Mouse (Mus musculus): ENCODE measurements around the gene Crocc2. TPM values are rescaled to one million over a fixed set of nuclear protein-coding genes. Genes with fewer than 3 reads are reported as not detected.

Crocc2 gene
- total RNA-seq, 2 experiments from 2014 or later, result not detected

DNA sequence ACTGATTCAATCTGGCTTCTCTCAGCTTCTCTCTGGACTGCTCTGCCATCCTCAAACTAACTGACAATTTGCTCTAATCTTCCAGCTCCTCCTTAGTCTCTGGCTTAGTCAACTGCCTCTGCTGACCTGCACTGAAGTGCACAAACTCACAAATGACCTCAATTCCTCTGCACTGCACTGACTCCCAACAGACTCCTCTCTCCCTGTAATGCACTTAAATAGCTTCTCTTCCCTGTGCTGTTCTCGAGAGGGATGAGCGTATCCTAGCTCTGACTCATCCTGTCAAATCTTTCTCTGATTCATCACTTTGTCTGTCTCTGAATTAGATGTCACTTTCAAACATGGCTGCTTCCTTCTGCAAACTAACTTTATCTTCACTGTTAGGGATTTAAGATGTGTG lies 99.7 kb downstream of the Crocc2 start:
- no peak for ATAC-seq (replicated peaks; ENCODE audit: poor library complexity)

DNA sequence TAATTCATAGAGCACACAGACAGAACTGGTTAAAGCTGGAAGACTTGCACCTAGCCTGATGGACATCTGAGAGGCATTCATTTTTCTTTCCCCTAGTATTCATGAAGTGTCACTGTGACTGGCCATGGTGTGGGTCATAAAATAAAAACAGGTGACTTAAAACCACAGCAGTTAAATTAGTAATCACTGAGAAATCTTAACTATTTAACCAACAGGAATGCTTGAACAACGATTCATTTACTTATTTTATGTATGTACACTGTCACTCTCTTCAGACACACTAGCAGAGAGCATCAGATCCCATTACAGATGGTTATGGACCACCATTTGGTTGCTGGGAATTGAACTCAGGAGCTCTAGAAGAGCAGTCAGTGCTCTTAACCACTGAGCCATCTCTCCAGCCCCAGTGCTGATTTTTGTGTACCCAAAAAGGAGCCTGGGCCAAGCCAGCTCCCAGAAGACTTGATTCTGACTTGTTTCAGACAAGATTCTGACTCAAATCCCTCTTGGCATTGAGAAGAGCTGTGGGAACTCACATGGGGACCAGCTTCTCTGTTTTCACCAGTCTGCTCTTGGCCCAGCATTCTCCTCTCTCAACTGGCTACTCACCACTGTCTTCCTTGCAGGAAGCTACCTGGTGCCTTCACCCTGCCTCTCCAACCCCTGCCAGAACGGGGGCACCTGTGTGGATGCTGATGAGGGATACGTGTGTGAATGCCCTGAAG lies 102.2 kb downstream of the Crocc2 start:
- ATAC-seq (replicated peaks; ENCODE audit: poor library complexity), result no peak

DNA sequence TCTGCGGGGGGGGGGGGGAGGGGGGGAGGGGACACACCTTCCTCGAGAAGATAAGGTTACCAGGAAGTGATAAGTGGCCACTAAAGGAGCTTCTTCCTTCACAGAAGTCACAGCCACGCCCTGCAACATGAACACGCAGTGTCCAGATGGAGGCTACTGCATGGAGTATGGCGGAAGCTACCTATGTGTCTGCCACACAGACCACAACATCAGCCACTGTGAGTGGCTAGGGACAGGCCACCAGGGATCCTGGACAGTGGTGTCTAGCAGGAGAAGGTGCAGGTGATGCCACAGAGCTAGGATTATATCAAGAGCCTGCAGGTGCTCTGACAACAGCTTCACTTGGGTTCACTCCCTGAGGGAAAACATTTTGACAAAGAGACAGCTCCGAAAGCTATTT lies 103.2 kb downstream of the Crocc2 start:
- ATAC-seq (replicated peaks; ENCODE audit: poor library complexity), result no peak

DNA sequence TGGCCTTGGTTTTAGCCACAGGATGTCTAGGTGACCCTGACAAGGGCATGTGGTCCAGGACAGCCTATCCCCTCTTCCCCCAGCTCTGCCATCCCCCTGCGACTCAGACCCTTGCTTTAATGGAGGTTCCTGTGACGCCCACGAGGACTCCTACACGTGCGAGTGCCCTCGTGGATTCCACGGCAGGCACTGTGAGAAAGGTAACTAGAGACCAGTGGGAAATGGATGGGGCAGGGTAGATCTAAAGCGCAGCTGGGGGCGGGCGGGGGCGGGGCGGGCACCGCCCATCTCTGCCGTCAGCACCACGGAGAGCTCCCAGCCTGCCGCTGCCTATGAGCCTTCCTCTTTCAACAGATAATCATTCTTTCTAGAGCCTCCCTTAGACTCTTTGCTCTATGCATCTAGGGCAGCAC lies 103.9 kb downstream of the Crocc2 start:
- ATAC-seq (replicated peaks; ENCODE audit: poor library complexity), result peak; percentile 97

DNA sequence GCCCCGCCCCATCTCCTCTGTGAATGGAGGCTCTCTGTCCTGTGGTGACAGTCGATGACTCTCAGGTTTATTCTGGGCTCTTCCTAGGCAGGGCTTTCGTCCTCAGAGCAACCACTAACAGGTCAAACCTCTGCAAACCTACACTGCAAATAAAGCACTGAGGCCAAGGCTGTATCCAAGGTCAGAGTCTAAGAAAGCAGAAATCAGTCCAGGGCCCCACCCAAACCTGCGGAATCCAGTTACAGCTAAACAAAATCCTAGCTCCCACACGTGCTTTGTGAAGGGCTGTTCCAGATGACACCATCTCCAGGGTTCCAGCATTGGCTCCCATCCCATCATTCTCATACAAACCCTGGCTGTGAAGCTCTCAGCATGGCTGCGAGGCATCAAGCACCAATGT lies 107.0 kb downstream of the Crocc2 start:
- no peak for ATAC-seq (replicated peaks; ENCODE audit: poor library complexity)

DNA sequence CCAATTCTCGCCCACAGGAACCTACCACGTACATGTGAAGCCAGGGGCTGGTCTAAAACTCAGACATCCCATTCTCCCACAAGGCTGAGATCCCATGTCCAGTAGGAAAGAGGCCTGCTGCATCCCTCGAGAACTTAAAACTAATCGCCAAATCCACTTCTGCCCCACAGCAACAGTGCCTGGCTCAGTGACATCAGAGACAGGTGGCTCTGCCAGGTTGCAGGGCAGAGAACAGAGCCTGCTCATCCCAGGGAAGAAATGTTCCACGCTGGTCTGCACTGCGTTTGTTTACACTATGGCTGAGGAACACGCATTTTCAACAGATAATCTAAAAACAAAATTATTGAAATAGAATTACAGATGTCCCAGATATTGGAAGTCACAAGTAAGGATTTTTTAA lies 108.5 kb downstream of the Crocc2 start:
- ATAC-seq (replicated peaks; ENCODE audit: poor library complexity), result no peak

Other genes with a start within 250 kb of the Crocc2 start
- gene Capn10, start 234.3 kb upstream of the Crocc2 start, total RNA-seq (2015), result 4.4 and 6.9 TPM in 2 replicates
- 8.2 and 9.2 TPM in 2 replicates for gene Capn10, start 234.3 kb upstream of the Crocc2 start, total RNA-seq (2017)
- 1.1 TPM in 2 replicates for gene Gpr35, start 217.9 kb upstream of the Crocc2 start, total RNA-seq (2015)
- 0.74 and 1.6 TPM in 2 replicates for gene Gpr35, start 217.9 kb upstream of the Crocc2 start, total RNA-seq (2017)
- not detected in 2 replicates for gene Aqp12, start 162.4 kb upstream of the Crocc2 start, total RNA-seq (2015)
- gene Aqp12, start 162.4 kb upstream of the Crocc2 start, total RNA-seq (2017), result not detected in 2 replicates
- 0.05 TPM in 1 of 2 replicates, not detected in the other for gene Kif1a, start 66.8 kb upstream of the Crocc2 start, total RNA-seq (2015)
- gene Kif1a, start 66.8 kb upstream of the Crocc2 start, total RNA-seq (2017), result not detected in 2 replicates
- not detected in 2 replicates for gene Agxt, start 33.5 kb upstream of the Crocc2 start, total RNA-seq (2015)
- not detected in 2 replicates for gene Agxt, start 33.5 kb upstream of the Crocc2 start, total RNA-seq (2017)
- not detected in 2 replicates for gene 2310007B03Rik, start 7.8 kb upstream of the Crocc2 start, total RNA-seq (2015)
- not detected in 2 replicates for gene 2310007B03Rik, start 7.8 kb upstream of the Crocc2 start, total RNA-seq (2017)
- gene Sned1, start 67.1 kb downstream of the Crocc2 start, total RNA-seq (2015), result 0.44 and 3.2 TPM in 2 replicates
- 0.14 and 0.17 TPM in 2 replicates for gene Sned1, start 67.1 kb downstream of the Crocc2 start, total RNA-seq (2017)
- gene Mterf4, start 137.2 kb downstream of the Crocc2 start, total RNA-seq (2015), result 11.3 and 13.1 TPM in 2 replicates
- gene Mterf4, start 137.2 kb downstream of the Crocc2 start, total RNA-seq (2017), result 24.4 and 27.6 TPM in 2 replicates
- 27.1 and 43.2 TPM in 2 replicates for gene Ppp1r7, start 174.1 kb downstream of the Crocc2 start, total RNA-seq (2015)
- 16.0 and 26.1 TPM in 2 replicates for gene Ppp1r7, start 174.1 kb downstream of the Crocc2 start, total RNA-seq (2017)
- 11.1 and 13.8 TPM in 2 replicates for gene Pask, start 174.8 kb downstream of the Crocc2 start, total RNA-seq (2015)
- 10.4 and 12.6 TPM in 2 replicates for gene Pask, start 174.8 kb downstream of the Crocc2 start, total RNA-seq (2017)
- 0.05 and 1.1 TPM in 2 replicates for gene Ano7, start 205.2 kb downstream of the Crocc2 start, total RNA-seq (2015)
- 0.33 TPM in 1 of 2 replicates, not detected in the other for gene Ano7, start 205.2 kb downstream of the Crocc2 start, total RNA-seq (2017)

All from megakaryocyte progenitor cell, adult 5-6 weeks (primary cell).